Mouse (Mus musculus): ENCODE data around the gene Sec23ip. TPM values are rescaled to one million over a fixed set of nuclear protein-coding genes. Genes with fewer than 3 reads are reported as not detected.
A peak's percentile ranks its signal among the peaks of the same experiment; 100 is the strongest.
"Not testable (repeated sequence)": the region's sequence is repeated elsewhere in the genome, so short reads cannot be mapped to it uniquely, and the experiment has no call there.

The Sec23ip gene
- 42.4 and 42.9 TPM in 2 replicates for polyA plus RNA-seq (2016; fragmentation: Nextera tagmentation; extraction: Ambion mirVana)

DNA sequence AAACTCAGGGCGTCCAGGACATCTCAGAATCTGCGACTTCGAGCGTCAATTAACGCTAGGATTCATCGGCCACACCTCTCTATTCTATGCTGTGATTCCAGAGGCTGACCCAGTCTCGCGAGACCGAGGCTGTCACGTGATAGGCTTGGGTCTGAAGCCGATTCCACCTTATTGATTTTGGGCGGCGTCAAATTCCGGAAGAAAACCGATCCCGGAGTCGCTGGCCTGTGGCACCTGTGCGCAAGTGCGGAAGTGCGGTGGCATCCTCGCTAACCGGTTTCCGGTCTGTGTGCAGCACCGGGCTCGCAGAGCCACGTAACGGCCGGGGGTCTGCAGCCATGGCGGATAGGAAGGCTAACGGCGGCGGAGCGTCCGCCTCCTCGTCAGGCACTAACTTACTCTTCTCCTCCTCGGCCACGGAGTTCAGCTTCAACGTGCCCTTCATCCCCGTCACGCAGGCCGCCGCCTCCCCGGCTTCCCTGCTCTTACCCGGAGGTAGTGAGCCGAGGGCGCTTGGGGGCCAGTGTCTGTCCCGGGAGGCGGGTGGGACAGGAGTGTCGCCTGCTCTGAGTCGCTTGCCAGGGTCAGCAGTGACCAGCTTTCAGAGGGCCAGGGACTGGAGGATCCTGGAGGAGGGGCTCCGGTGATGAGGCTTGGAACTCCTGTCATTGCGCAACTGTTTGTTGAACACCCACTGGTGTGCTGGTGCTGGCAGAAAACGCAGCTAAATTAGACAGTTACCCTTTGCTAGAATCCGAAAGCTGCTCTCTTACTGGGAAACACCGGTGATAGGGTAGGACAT is at the start of gene Sec23ip:
Sec23ip (plus strand) TSS at position 260 of the 802 bp plus-strand sequence.
- peaks cover 4% of the 10 kb centered on the region for H3K36me3 ChIP-seq
- H3K4me3 ChIP-seq, result peak within 1 kb of the TSS; percentile 85
- H3K9ac ChIP-seq, result peak within 1 kb of the TSS; percentile 86
- H3K27ac ChIP-seq, result no peak within 1 kb of the TSS
- peak; percentile 82 for ATAC-seq (ENCODE audit: low FRiP score, low read depth)
- peaks cover 30% of the 10 kb centered on the region for H3K4me1 ChIP-seq
- WGBS, result under 1% methylated on average over 55 of the region's 55 CpGs
- peak within 1 kb of the TSS; percentile 67 for H3K4me2 ChIP-seq (replicated peaks)
- no peaks in the 10 kb centered on the region for H3K27me3 ChIP-seq (replicated peaks)
- H3K9me3 ChIP-seq, result no peaks in the 10 kb centered on the region

DNA sequence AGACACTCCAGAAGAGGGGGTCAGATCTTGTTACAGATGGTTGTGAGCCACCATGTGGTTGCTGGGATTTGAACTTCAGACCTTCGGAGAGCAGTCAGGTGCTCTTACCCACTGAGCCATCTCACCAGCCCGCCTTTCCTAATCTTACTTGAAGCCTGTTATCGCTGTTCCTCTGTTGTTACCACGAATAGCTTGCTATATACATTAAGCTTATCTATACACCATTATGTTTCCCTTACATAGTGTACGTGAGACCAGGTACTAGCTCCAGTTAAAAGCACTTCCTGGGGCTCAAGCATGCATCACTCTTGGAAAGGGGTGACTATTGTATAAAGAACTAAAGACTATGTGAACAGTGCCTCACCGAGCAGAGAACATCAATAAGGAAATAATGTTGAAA is 44.8 kb upstream of the Sec23ip start:
- peaks cover 71% of the 10 kb centered on the region for H3K36me3 ChIP-seq
- not testable (repeated sequence) for H3K4me1 ChIP-seq; H3K27me3 ChIP-seq (replicated peaks); H3K9me3 ChIP-seq; ATAC-seq (ENCODE audit: low FRiP score, low read depth); H3K4me2 ChIP-seq (replicated peaks); H3K9ac ChIP-seq; H3K4me3 ChIP-seq; H3K27ac ChIP-seq
- WGBS, result 95% methylated on average over 6 of the region's 6 CpGs

GRCm38 (mm10) chr7:128705735-128706134 is 39.0 kb upstream of the Sec23ip start:
- WGBS, result 38% methylated on average over 4 of the region's 4 CpGs

DNA sequence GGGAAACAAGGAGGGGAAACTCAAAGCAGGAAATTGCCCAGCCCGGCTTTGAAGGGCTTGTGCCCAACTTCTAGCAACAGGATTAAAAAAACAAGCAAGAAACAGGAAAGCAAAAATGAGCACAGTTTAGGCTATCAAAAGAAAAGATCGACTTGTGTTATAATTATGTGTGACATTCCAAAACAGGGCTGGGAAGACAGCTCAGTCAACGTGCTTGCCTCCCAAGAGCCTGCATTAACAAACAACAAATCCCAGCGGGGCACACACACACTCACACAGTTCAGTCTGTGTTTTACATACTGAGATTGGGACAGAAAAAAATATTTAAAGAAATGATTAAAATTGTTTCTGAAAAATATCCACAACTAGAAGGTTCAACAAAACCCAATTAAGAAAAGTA is 26.8 kb upstream of the Sec23ip start:
- WGBS, result 83% methylated on average over 4 of the region's 4 CpGs
- Histone ChIP-seq H3K27me3 (replicated peaks) (no peaks in the 10 kb centered on the region), H3K9ac (no peak overlapping the region), H3K27ac (no peak overlapping the region), H3K9me3 (no peaks in the 10 kb centered on the region), H3K36me3 (peaks cover 74% of the 10 kb centered on the region), H3K4me3 (no peak overlapping the region), H3K4me1 (no peaks in the 10 kb centered on the region), H3K4me2 (replicated peaks) (no peak overlapping the region)
- ATAC-seq (ENCODE audit: low FRiP score, low read depth), result no peak

More at GRCm38 (mm10) chr7:128705735-128706134, 39.0 kb upstream of the Sec23ip start:
- no peak for ATAC-seq (ENCODE audit: low FRiP score, low read depth)
- H3K4me3 ChIP-seq, result no peak overlapping the region
- H3K4me2 ChIP-seq (replicated peaks), result no peak overlapping the region
- no peaks in the 10 kb centered on the region for H3K4me1 ChIP-seq
- H3K9ac ChIP-seq, result no peak overlapping the region
- H3K27me3 ChIP-seq (replicated peaks), result no peaks in the 10 kb centered on the region
- no peaks in the 10 kb centered on the region for H3K9me3 ChIP-seq
- H3K36me3 ChIP-seq, result peaks cover 92% of the 10 kb centered on the region
- no peak overlapping the region for H3K27ac ChIP-seq

DNA sequence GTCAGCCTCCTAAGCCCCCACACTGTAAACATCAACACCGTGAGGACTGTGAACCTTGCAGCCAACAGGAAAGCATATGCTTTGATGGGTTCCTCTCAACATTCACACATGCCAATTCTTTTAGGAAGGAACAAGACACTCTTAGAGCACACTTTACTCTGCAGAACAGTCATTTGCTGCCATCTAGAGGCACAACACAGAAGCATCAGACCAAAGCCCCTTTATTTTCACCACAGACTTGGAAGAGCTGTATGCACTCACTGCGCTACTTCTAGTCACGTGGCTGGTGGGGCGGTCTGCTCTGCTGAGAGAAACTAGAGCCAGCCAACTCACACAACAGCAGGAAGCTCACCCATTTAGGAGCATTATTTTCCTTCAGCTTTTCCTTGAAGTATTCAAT is 20.0 kb upstream of the Sec23ip start:
- ATAC-seq (ENCODE audit: low FRiP score, low read depth), result 0 out of 2 replicates have a peak, but pooled peaks have one; percentile 25
- Histone ChIP-seq H3K4me1 (peaks cover 12% of the 10 kb centered on the region), H3K9ac (no peak overlapping the region), H3K9me3 (no peaks in the 10 kb centered on the region), H3K4me2 (replicated peaks) (no peak overlapping the region), H3K4me3 (no peak overlapping the region), H3K27me3 (replicated peaks) (no peaks in the 10 kb centered on the region), H3K36me3 (peaks cover 23% of the 10 kb centered on the region), H3K27ac (no peak overlapping the region)
- WGBS, result 44% methylated on average over 4 of the region's 4 CpGs

- no peak overlapping the region for H3K4me2 ChIP-seq (replicated peaks)
- WGBS, result 87% methylated on average over 9 of the region's 9 CpGs
- no peaks in the 10 kb centered on the region for H3K9me3 ChIP-seq
- H3K4me1 ChIP-seq, result peaks cover 12% of the 10 kb centered on the region
- H3K9ac ChIP-seq, result no peak overlapping the region
- no peak overlapping the region for H3K4me3 ChIP-seq
- H3K36me3 ChIP-seq, result peaks cover 19% of the 10 kb centered on the region
- no peak for ATAC-seq (ENCODE audit: low FRiP score, low read depth)
- H3K27me3 ChIP-seq (replicated peaks), result no peaks in the 10 kb centered on the region
- H3K27ac ChIP-seq, result no peak overlapping the region
These were observed 19.6 kb upstream of the Sec23ip start for GRCm38 (mm10) chr7:128725189-128725588.

DNA sequence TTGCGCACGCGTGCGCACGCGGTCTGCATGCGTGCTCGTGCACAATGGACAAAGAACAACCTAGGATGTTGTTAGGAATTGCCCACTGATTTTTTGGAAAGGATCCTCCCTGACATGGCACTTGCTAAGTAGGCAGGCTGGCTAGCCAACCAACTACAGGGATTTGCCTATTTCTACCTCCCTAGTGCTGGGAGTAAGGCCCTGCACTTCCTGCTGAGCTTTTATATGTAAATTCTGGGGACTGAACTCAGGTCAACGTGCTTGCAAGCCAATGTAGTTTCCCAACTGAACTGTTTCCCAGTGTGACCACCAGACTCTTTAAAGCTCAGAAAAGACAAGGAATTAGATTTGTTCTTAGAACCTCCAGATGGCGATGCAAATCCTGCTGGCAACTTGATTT is 17.7 kb upstream of the Sec23ip start:
- Histone ChIP-seq H3K4me1 (peaks cover 12% of the 10 kb centered on the region), H3K27ac (no peak overlapping the region), H3K9ac (no peak overlapping the region), H3K4me2 (replicated peaks) (no peak overlapping the region), H3K9me3 (no peaks in the 10 kb centered on the region), H3K27me3 (replicated peaks) (no peaks in the 10 kb centered on the region), H3K4me3 (no peak overlapping the region), H3K36me3 (peaks cover 10% of the 10 kb centered on the region)
- 43% methylated on average over 10 of the region's 10 CpGs for WGBS
- ATAC-seq (ENCODE audit: low FRiP score, low read depth), result no peak

GRCm38 (mm10) chr7:128727701-128728100 is 17.0 kb upstream of the Sec23ip start:
- H3K27me3 ChIP-seq (replicated peaks), result no peaks in the 10 kb centered on the region
- no peak overlapping the region for H3K4me3 ChIP-seq
- H3K4me2 ChIP-seq (replicated peaks), result no peak overlapping the region
- no peak for ATAC-seq (ENCODE audit: low FRiP score, low read depth)
- 34% methylated on average over 5 of the region's 5 CpGs for WGBS
- no peak overlapping the region for H3K27ac ChIP-seq
- H3K36me3 ChIP-seq, result peaks cover 10% of the 10 kb centered on the region
- H3K9me3 ChIP-seq, result no peaks in the 10 kb centered on the region
- H3K9ac ChIP-seq, result no peak overlapping the region
- H3K4me1 ChIP-seq, result peaks cover 12% of the 10 kb centered on the region

DNA sequence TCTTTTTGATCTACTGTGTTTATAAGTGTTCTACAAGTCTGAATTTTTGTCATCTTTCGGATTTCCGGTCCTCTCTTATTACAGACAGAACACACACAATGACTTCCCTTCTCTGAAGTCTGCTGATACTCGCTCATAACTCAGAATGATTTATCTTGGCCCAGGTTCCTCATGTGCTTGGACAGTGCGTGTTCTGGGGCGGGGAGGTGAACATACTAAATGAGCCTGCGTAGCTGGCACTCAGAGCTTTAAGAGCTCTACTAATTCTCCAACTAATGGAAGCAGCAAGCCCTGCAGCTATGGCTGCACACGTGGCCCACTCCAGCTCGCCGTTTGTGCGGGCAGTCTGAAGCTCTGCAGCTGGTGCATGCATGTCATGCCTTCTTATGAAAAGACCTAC is 16.0 kb upstream of the Sec23ip start:
- peaks cover 12% of the 10 kb centered on the region for H3K4me1 ChIP-seq
- H3K36me3 ChIP-seq, result 0 out of 2 replicates have a peak, but pooled peaks cover 4% of the 10 kb centered on the region
- WGBS, result 87% methylated on average over 10 of the region's 10 CpGs
- no peak overlapping the region for H3K9ac ChIP-seq
- H3K4me3 ChIP-seq, result no peak overlapping the region
- H3K4me2 ChIP-seq (replicated peaks), result no peak overlapping the region
- ATAC-seq (ENCODE audit: low FRiP score, low read depth), result no peak
- no peak overlapping the region for H3K27ac ChIP-seq
- no peaks in the 10 kb centered on the region for H3K27me3 ChIP-seq (replicated peaks)
- H3K9me3 ChIP-seq, result no peaks in the 10 kb centered on the region

- Histone ChIP-seq H3K27ac (no peak overlapping the region), H3K9ac (no peak overlapping the region), H3K4me3 (no peak overlapping the region), H3K27me3 (replicated peaks) (no peaks in the 10 kb centered on the region), H3K9me3 (no peaks in the 10 kb centered on the region), H3K4me1 (peaks cover 12% of the 10 kb centered on the region), H3K36me3 (peaks cover 7% of the 10 kb centered on the region; the same call in 1 of the 2 replicates), H3K4me2 (replicated peaks) (no peak overlapping the region)
- no peak for ATAC-seq (ENCODE audit: low FRiP score, low read depth)
- 80% methylated on average over 2 of the region's 2 CpGs for WGBS
These were observed 13.2 kb upstream of the Sec23ip start for GRCm38 (mm10) chr7:128731585-128731984.

DNA sequence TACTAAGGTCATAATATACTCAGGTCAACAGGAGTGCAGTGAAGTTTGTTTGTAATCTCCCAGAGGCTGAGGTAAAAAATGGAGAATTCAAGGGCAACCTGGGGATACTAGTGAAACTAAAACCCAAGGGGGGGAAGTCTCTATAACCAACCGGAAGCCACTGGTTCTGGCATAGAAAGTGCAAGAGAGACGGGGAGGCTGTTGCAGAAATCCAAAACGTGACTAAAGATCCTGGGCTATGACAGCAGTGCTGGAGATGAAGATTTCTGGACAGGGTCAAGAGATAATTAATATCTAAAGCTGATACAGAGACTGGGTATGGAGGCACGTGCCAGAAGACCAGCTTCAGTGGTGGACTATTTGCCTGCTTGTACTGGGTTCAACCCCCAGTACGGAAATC is 6.7 kb upstream of the Sec23ip start:
- WGBS, result 87% methylated on average over 5 of the region's 5 CpGs
- Histone ChIP-seq H3K4me1 (peaks cover 16% of the 10 kb centered on the region), H3K36me3 (peaks cover 7% of the 10 kb centered on the region; the same call in 1 of the 2 replicates), H3K9ac (no peak overlapping the region), H3K4me2 (replicated peaks) (peak overlapping the region; percentile 81), H3K27ac (no peak overlapping the region), H3K27me3 (replicated peaks) (no peaks in the 10 kb centered on the region), H3K9me3 (no peaks in the 10 kb centered on the region), H3K4me3 (no peak overlapping the region)
- ATAC-seq (ENCODE audit: low FRiP score, low read depth), result no peak

DNA sequence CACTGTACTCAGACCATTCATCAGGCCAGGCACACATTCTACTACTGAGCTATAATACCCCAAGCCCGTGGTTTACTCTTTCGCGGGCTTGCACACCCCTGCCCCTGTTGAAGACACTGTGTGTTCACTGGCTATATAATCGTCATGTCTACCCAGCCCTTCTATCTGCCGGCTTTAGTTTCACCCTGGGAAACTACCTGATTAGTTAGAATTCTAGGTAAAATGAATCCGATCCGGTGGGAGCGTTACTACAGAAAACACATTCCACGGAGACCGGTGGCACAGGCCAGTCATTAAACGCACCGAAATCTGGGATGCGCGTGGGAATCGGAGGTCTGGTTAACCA is 5.7 kb upstream of the Sec23ip start:
- no peak for ATAC-seq (ENCODE audit: low FRiP score, low read depth)
- Histone ChIP-seq H3K27me3 (replicated peaks) (no peaks in the 10 kb centered on the region), H3K36me3 (peaks cover 7% of the 10 kb centered on the region; the same call in 1 of the 2 replicates), H3K4me2 (replicated peaks) (peak overlapping the region; percentile 81), H3K9ac (peak overlapping the region; percentile 98), H3K27ac (no peak overlapping the region), H3K9me3 (no peaks in the 10 kb centered on the region), H3K4me1 (peaks cover 16% of the 10 kb centered on the region), H3K4me3 (peak overlapping the region; percentile 96)
- WGBS, result 2% methylated on average over 15 of the region's 15 CpGs

Data from neural tube, embryonic 12.5 days (tissue).